In genomic region chr8:95138341-95139050, GRCm38 (mm10) we compare ENCODE assay signal across 8 mouse cellular contexts. TPM values are rescaled to one million over a fixed set of nuclear protein-coding genes. Genes with fewer than 3 reads are reported as not detected.
DNase-seq lines count a peak whose midpoint lies in the region; ATAC-seq lines count a peak whose summit lies in the region.

No protein-coding gene starts in this region.

- ATAC-seq in erythroblast, adult 5-6 weeks (replicated peaks; ENCODE audit: low FRiP score, poor library complexity, severe bottlenecking) = no peak
- ATAC-seq in heart, embryonic 15.5 days (replicated peaks; ENCODE audit: insufficient number of reproducible peaks, insufficient read depth, low FRiP score, low read depth) = no peak
- ATAC-seq in limb, embryonic 13.5 days (ENCODE audit: low FRiP score, low read depth) = no peak

- 46% methylated on average over 6 of the region's 6 CpGs for WGBS in heart, embryonic 15.5 days
- WGBS in limb, embryonic 13.5 days = 24% methylated on average over 6 of the region's 6 CpGs

- peak overlapping the region; percentile 40 for H3K4me3 ChIP-seq in erythroblast, embryonic 14.5 days (replicated peaks)
- H3K4me3 ChIP-seq in heart, embryonic 15.5 days = peak overlapping the region; percentile 37
- H3K4me3 ChIP-seq in limb, embryonic 13.5 days = peak overlapping the region; percentile 38

- H3K27ac ChIP-seq in heart, embryonic 15.5 days = no peak overlapping the region
- no peak overlapping the region for H3K27ac ChIP-seq in limb, embryonic 13.5 days

- H3K36me3 ChIP-seq in erythroblast, embryonic 14.5 days (ENCODE audit: control insufficient read depth) = no peaks in the 10 kb centered on the region
- peaks cover 2% of the 10 kb centered on the region; the same call in 1 of the 2 replicates for H3K36me3 ChIP-seq in heart, embryonic 15.5 days
- peaks cover 13% of the 10 kb centered on the region; the same call in 1 of the 2 replicates for H3K36me3 ChIP-seq in limb, embryonic 13.5 days

- H3K9me3 ChIP-seq in erythroblast, embryonic 14.5 days (ENCODE audit: control insufficient read depth, low read length) = no peaks in the 10 kb centered on the region
- H3K9me3 ChIP-seq in heart, embryonic 15.5 days (replicated peaks) = no peaks in the 10 kb centered on the region
- H3K9me3 ChIP-seq in limb, embryonic 13.5 days = no peaks in the 10 kb centered on the region

- DNase-seq in MN1 (ENCODE audit: low spot score) = peak; percentile 22
- DNase-seq in yolk sac, embryonic 10.5 days (ENCODE audit: low spot score) = peak; percentile 28
- no peak for DNase-seq in spleen, postnatal 4 days (ENCODE audit: low spot score in 2 of 2)
- no peak for DNase-seq in spleen, adult 12 weeks (ENCODE audit: low spot score)

- 0 out of 2 replicates have a peak overlapping the region, but pooled peaks have one; percentile 31 for H3K9ac ChIP-seq in heart, embryonic 15.5 days
- peak overlapping the region; percentile 54; the same call in 1 of the 2 replicates for H3K9ac ChIP-seq in limb, embryonic 13.5 days

- peaks cover 2% of the 10 kb centered on the region; the same call in 1 of the 2 replicates for H3K4me1 ChIP-seq in erythroblast, embryonic 14.5 days (ENCODE audit: control insufficient read depth)
- H3K4me1 ChIP-seq in heart, embryonic 15.5 days (replicated peaks) = peaks cover 57% of the 10 kb centered on the region
- H3K4me1 ChIP-seq in limb, embryonic 13.5 days = peaks cover 54% of the 10 kb centered on the region

- H3K27me3 ChIP-seq in erythroblast, embryonic 14.5 days (ENCODE audit: control insufficient read depth) = peaks cover 63% of the 10 kb centered on the region
- no peaks in the 10 kb centered on the region for H3K27me3 ChIP-seq in heart, embryonic 15.5 days
- peaks cover 35% of the 10 kb centered on the region for H3K27me3 ChIP-seq in limb, embryonic 13.5 days

- H3K4me2 ChIP-seq in heart, embryonic 15.5 days = peak overlapping the region; percentile 63
- peak overlapping the region; percentile 65 for H3K4me2 ChIP-seq in limb, embryonic 13.5 days (replicated peaks)

RNA-seq across cellular contexts. Expression of gene Katnb1, which starts 57.5 kb away (rescaled TPM):
- polyA plus RNA-seq in erythroblast, embryonic 14.5 days (2012) = 2.6 and 3.9 TPM in 2 replicates
- total RNA-seq in erythroblast, adult 5-6 weeks (2015; ENCODE audit: low replicate concordance) = 1.7 and 1.9 TPM in 2 replicates
- 9.1 and 12.3 TPM in 2 replicates for total RNA-seq in erythroblast, adult 5-6 weeks (2017; ENCODE audit: low replicate concordance)
- polyA plus RNA-seq in heart, embryonic 15.5 days (2015; fragmentation: Nextera tagmentation; extraction: Ambion mirVana) = 15.3 and 19.8 TPM in 2 replicates
- polyA plus RNA-seq in limb, embryonic 13.5 days (2015; fragmentation: Nextera tagmentation; extraction: Ambion mirVana) = 24.2 and 25.6 TPM in 2 replicates

Comparison
In these comparisons a context has a peak if more than half of its experiments do, and no peak if none do; other contexts are left out.
1. DNase-seq: peak in MN1 (single experiment) and yolk sac, embryonic 10.5 days (single experiment); none in spleen, postnatal 4 days (0 of 2) and spleen, adult 12 weeks (single experiment).
2. Peak in every context shown above with its lines, with median percentiles within 50 percentile points of each other: H3K4me3 ChIP-seq.